Mouse (Mus musculus): ENCODE data around the gene Cep83. TPM values are rescaled to one million over a fixed set of nuclear protein-coding genes. Genes with fewer than 3 reads are reported as not detected.

Cep83 gene
- polyA plus RNA-seq, 3 experiments from 2014 or later = 16.1 to 24.7 (median 22.1) TPM

GRCm38 (mm10) chr10:94780618-94781262, 92.3 kb downstream of the Cep83 start:
- ATAC-seq = no peak

- ATAC-seq = no peak
Measured at GRCm38 (mm10) chr10:94789205-94789604, 100.8 kb downstream of the Cep83 start.

GRCm38 (mm10) chr10:94793914-94794313, 105.5 kb downstream of the Cep83 start:
- ATAC-seq = no peak

GRCm38 (mm10) chr10:94794666-94795244, 106.3 kb downstream of the Cep83 start:
- ATAC-seq = no peak

- no peak for ATAC-seq
Measured at GRCm38 (mm10) chr10:94798128-94798527, 109.7 kb downstream of the Cep83 start.

GRCm38 (mm10) chr10:94799485-94800239, 111.2 kb downstream of the Cep83 start:
- ATAC-seq = no peak

GRCm38 (mm10) chr10:94800677-94801354, 112.4 kb downstream of the Cep83 start:
- ATAC-seq = no peak

GRCm38 (mm10) chr10:94804029-94804908, 115.8 kb downstream of the Cep83 start:
- ATAC-seq = no peak

GRCm38 (mm10) chr10:94804909-94805220, 116.4 kb downstream of the Cep83 start:
- ATAC-seq = no peak

GRCm38 (mm10) chr10:94807323-94807722, 118.9 kb downstream of the Cep83 start:
- ATAC-seq = no peak

GRCm38 (mm10) chr10:94808275-94808674, 119.8 kb downstream of the Cep83 start:
- no peak for ATAC-seq

GRCm38 (mm10) chr10:94809946-94810472, 121.6 kb downstream of the Cep83 start:
- ATAC-seq = no peak

- no peak for ATAC-seq
Measured at GRCm38 (mm10) chr10:94811907-94812851, 123.7 kb downstream of the Cep83 start.

GRCm38 (mm10) chr10:94818127-94818526, 129.7 kb downstream of the Cep83 start:
- no peak for ATAC-seq

- ATAC-seq = no peak
Measured at GRCm38 (mm10) chr10:94818781-94819665, 130.6 kb downstream of the Cep83 start.

GRCm38 (mm10) chr10:94823971-94824760, 135.7 kb downstream of the Cep83 start:
- ATAC-seq = no peak

GRCm38 (mm10) chr10:94825951-94826350, 137.5 kb downstream of the Cep83 start:
- no peak for ATAC-seq

GRCm38 (mm10) chr10:94826436-94826835, 138.0 kb downstream of the Cep83 start:
- ATAC-seq = no peak

- ATAC-seq = no peak
Measured at GRCm38 (mm10) chr10:94827325-94827724, 138.9 kb downstream of the Cep83 start.
